Mouse (Mus musculus): Measurements from ENCODE around the gene Acap2.

The Acap2 gene

GRCm38 (mm10) chr16:31200790-31201567 lies at the start of gene Acap2:
Gene Acap2, minus strand, starts transcription at chr16:31201245.
- DNase-seq (ENCODE audit: low spot score): peak; percentile 98

GRCm38 (mm10) chr16:31249401-31249800 lies 48.4 kb upstream of the Acap2 start:
- no peak for DNase-seq (ENCODE audit: low spot score)

DNA sequence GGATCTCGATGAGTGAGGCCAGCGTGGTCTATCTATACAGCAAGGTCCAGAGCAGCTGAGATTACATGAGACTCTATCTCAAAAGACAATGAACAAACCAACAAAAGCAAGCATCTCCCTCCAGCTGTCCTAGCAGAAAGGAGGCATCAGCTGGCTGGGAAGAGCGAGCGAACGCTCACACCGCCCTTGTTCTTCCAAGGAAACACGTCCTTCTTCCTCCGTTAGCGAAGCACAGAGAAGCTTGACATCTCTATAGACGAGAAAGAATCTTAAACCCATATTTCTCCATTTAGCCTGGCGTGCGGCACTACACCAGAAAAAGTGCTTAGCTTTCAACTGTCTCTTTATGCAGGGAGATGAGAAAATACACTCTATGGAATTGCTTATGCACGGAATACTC lies 47.7 kb upstream of the Acap2 start:
- no peak for DNase-seq (ENCODE audit: low spot score)

- no peak for DNase-seq (ENCODE audit: low spot score)
Measured at GRCm38 (mm10) chr16:31247442-31247841, 46.4 kb upstream of the Acap2 start.

- no peak for DNase-seq (ENCODE audit: low spot score)
Measured at GRCm38 (mm10) chr16:31244053-31244452, 43.0 kb upstream of the Acap2 start.

GRCm38 (mm10) chr16:31241433-31241832 lies 40.4 kb upstream of the Acap2 start:
- DNase-seq (ENCODE audit: low spot score): no peak

DNA sequence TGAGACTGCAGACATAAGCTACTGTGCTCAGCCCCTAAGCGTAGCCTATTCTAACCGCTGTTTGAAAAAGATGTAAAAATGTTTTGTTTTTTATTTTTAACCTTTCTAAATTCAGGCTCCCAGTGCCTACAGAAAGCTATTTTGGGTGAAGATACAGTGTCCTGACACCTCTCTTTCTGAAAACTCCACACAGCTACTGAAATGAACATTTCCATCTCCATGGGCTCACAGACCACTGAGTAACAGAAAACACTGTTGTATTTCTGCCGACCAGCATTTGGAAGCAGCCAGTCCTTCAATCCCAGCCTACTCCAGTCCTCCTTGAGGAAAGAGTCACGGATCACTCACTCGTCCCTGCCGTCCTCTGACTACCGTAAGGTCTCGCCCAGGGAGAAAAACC lies 39.5 kb upstream of the Acap2 start:
- no peak for DNase-seq (ENCODE audit: low spot score)

- DNase-seq (ENCODE audit: low spot score): no peak
Measured at GRCm38 (mm10) chr16:31238281-31238680, 37.2 kb upstream of the Acap2 start.

GRCm38 (mm10) chr16:31235457-31236310 lies 34.6 kb upstream of the Acap2 start:
- DNase-seq (ENCODE audit: low spot score): no peak

GRCm38 (mm10) chr16:31234808-31235456 lies 33.9 kb upstream of the Acap2 start:
- DNase-seq (ENCODE audit: low spot score): no peak

GRCm38 (mm10) chr16:31234356-31234755 lies 33.3 kb upstream of the Acap2 start:
- no peak for DNase-seq (ENCODE audit: low spot score)

DNA sequence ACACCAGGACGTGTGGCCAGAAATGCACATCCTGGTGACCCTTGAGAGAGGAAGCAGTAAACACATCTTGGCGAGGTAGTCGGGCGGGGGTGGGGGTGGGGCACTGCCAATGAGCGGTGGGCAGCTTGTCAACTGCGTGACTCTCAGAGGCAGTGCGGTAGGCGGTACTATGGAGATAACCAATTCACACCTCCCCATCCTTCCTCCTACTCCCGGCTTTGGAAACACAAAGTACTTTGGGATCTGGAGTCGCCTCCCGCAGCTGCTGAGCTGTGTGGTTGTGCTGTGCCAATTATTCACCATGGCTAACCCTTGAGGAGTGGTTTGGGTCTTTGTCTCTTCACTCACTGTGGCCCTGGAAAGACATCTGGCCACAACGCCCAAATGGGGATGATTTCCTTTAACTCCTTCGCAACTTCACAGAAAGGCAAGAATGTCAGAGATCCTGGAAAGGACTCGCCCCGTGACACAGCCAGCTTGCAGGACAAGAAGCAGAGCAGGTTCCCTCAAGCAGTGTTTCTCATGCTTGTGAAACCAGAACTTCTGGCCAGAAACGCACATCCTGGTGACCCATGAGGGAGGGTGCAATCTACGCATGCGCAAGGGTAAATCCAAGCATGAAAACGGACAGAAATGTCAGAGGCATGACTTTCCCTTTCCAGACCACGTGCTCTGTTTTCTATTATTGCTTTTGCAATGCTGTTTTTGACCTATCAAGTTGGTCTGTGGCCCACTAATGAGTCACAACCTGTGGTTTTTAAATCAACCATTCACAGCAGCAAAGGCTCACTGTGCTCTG lies 32.7 kb upstream of the Acap2 start:
- peak; percentile 99 for DNase-seq (ENCODE audit: low spot score)

DNA sequence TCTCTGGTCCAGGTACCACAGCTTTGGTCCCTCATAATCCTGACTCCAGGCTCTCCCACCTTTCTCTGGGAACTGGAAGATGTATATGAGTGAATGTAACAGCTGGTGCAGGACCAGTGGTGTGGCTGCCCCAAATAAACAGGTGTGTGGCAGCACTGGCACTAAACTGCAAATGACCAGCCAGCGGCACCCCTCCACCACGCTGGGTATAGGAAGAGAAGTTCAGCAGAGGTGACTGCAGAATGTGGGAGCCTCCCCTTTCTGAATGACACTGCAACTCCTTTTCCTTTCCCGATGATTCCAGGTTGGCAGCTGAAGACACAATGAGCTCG lies 32.1 kb upstream of the Acap2 start:
- DNase-seq (ENCODE audit: low spot score): no peak

DNA sequence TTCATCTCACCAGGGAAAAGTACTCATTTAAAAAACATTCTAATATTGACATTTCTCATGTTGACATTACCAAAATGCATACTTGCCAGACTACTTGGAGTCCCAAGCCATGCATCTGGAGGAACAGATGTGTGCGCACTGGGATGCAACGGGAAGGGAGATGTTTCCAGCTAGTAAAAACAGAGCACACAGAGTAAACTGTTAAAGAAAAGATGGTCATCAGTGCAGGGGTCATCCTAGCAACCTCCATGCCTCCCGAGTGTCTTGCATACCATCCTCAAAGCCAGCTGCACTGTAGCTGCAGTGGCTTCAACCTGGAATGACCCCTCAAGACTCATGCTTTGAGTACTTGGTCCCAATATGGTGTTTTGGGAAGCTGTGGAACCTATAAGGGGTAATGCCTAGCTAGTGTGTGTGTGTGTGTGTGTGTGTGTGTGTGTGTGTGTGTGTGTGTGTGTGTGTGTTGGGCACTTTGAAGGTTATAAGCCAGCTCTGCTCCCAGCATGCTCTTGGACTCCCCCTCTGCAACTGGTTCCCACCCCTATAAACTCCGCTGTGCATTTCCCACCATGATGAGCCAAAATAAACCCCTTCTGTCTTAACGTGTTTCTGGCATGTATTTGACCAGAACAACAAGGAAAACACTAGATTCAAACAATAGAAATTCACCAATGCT lies 31.6 kb upstream of the Acap2 start:
- DNase-seq (ENCODE audit: low spot score): no peak

DNA sequence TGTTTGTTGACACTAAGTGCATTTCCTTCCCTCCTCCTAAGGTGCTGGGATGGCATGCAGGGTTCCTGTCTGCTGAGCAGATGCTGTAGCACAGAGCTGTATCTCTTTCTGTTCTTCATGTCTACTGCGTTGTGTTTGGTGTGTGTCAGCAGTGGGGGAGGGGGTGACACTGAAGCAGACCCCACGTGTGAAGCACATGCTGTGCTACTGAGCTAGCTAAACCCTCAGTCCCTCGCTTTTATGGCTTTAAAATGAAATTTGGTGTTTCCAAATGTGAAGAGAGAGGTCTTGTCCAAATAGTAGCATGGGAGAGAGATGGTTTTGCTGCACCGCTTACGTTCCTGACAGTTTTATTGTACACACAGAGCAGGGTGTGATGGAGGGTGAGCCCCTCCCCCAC lies 30.5 kb upstream of the Acap2 start:
- DNase-seq (ENCODE audit: low spot score): no peak

DNA sequence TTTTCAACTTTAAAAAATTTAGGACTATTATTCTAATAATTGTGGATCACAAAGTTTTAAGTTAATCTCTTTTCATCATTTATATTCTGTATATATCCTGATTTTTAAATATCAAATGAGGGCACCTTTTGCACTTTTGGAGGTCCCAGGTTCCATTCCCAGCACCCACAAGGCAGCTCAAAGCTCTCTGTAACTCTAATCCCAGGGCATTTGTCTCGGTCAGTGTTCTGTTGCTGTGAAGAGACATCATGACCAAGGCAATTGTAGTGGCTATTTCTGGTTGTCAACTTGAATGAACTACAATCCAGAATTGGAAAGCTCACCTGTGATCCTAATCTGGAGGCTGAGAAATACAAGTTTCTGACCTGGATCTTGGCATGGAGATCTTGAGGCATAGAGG lies 26.7 kb upstream of the Acap2 start:
- no peak for DNase-seq (ENCODE audit: low spot score)

- DNase-seq (ENCODE audit: low spot score): no peak
Measured at GRCm38 (mm10) chr16:31215271-31215670, 14.2 kb upstream of the Acap2 start.

- DNase-seq (ENCODE audit: low spot score): no peak
Measured at GRCm38 (mm10) chr16:31213463-31213862, 12.4 kb upstream of the Acap2 start.

DNA sequence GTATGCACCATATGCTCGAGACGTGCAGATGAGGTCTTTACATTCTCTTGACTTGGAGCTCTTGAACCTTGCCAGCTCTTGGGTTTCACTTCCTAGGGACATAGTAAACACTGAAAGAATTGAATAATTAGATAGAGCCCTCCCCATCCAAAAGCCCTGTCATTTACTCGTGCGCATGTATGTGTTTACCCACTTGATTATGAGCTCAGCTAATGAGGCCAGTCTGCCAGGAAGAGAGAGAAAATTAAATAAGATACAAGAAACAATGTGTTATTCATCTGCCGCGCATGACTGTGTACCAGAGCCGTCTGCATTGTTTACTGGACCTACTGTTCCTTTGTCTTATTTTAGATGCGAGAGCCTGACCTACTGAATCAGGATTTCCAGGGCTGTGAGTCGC lies 10.5 kb upstream of the Acap2 start:
- DNase-seq (ENCODE audit: low spot score): no peak

- DNase-seq (ENCODE audit: low spot score): peak; percentile 51
Measured at GRCm38 (mm10) chr16:31210453-31210852, 9.4 kb upstream of the Acap2 start.

GRCm38 (mm10) chr16:31209911-31210310 lies 8.9 kb upstream of the Acap2 start:
- no peak for DNase-seq (ENCODE audit: low spot score)

DNA sequence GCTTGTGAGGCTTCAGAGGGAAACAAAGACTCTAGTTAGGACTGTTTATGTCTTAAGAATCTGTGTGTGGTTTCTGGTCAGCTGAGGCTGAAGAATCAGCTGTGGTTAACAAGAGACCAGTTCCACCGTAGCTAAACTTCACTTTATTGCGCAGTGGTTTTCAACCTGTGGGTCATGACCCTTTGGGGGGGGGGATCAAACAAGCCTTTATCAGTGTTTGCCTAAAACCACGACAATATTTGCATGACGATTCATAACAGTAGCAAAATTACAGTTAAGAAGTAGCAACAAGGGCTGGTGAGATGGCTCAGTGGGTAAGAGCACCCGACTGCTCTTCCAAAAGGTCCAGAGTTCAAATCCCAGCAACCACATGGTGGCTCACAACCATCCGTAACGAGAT lies 4.7 kb upstream of the Acap2 start:
- DNase-seq (ENCODE audit: low spot score): no peak
